Mouse (Mus musculus): ENCODE measurements around the gene Adamtsl2. TPM values are rescaled to one million over a fixed set of nuclear protein-coding genes. Genes with fewer than 3 reads are reported as not detected.

The Adamtsl2 gene
- polyA plus RNA-seq, 1 experiment: not detected

GRCm38 (mm10) chr2:27070247-27070813 is 8.8 kb upstream of the Adamtsl2 start:
- no peaks in the 10 kb centered on the region for H3K4me1 ChIP-seq (ENCODE audit: control insufficient read depth, insufficient read depth, low read length)
- no peak overlapping the region for H3K4me3 ChIP-seq (ENCODE audit: low read depth, low read length)
- H3K9ac ChIP-seq (ENCODE audit: low read depth, poor library complexity, severe bottlenecking): no peak overlapping the region
- no peaks in the 10 kb centered on the region for H3K36me3 ChIP-seq (ENCODE audit: control insufficient read depth, insufficient read depth, low read length, poor library complexity, severe bottlenecking)
- no peak overlapping the region for H3K27ac ChIP-seq (ENCODE audit: insufficient read depth, low read length)
- TF ChIP-seq EP300 (IDR thresholded peaks at IDR 0.05; ENCODE audit: insufficient read depth, low read depth, low read length) (no peak), POLR2A (IDR thresholded peaks at IDR 0.05; ENCODE audit: insufficient read depth, low read length) (no peak), CTCF (IDR thresholded peaks at IDR 0.05; ENCODE audit: low read depth, low read length) (no peak)
- H3K27me3 ChIP-seq (ENCODE audit: control insufficient read depth, insufficient read depth, low read length, poor library complexity, severe bottlenecking): no peaks in the 10 kb centered on the region
- H3K9me3 ChIP-seq (replicated peaks; ENCODE audit: control insufficient read depth, insufficient read depth, low read length, poor library complexity, severe bottlenecking): no peaks in the 10 kb centered on the region

- H3K27me3 ChIP-seq (ENCODE audit: control insufficient read depth, insufficient read depth, low read length, poor library complexity, severe bottlenecking): no peaks in the 10 kb centered on the region
- H3K27ac ChIP-seq (ENCODE audit: insufficient read depth, low read length): no peak overlapping the region
- no peaks in the 10 kb centered on the region for H3K9me3 ChIP-seq (replicated peaks; ENCODE audit: control insufficient read depth, insufficient read depth, low read length, poor library complexity, severe bottlenecking)
- H3K36me3 ChIP-seq (ENCODE audit: control insufficient read depth, insufficient read depth, low read length, poor library complexity, severe bottlenecking): no peaks in the 10 kb centered on the region
- no peak overlapping the region for H3K9ac ChIP-seq (ENCODE audit: low read depth, poor library complexity, severe bottlenecking)
- H3K4me3 ChIP-seq (ENCODE audit: low read depth, low read length): no peak overlapping the region
- TF ChIP-seq EP300 (IDR thresholded peaks at IDR 0.05; ENCODE audit: insufficient read depth, low read depth, low read length) (no peak), CTCF (IDR thresholded peaks at IDR 0.05; ENCODE audit: low read depth, low read length) (no peak), POLR2A (IDR thresholded peaks at IDR 0.05; ENCODE audit: insufficient read depth, low read length) (no peak)
- no peaks in the 10 kb centered on the region for H3K4me1 ChIP-seq (ENCODE audit: control insufficient read depth, insufficient read depth, low read length)
Observed at GRCm38 (mm10) chr2:27071137-27071536, 8.0 kb upstream of the Adamtsl2 start.

- Histone ChIP-seq H3K36me3 (ENCODE audit: control insufficient read depth, insufficient read depth, low read length, poor library complexity, severe bottlenecking) (no peaks in the 10 kb centered on the region), H3K27me3 (ENCODE audit: control insufficient read depth, insufficient read depth, low read length, poor library complexity, severe bottlenecking) (no peaks in the 10 kb centered on the region), H3K9me3 (replicated peaks; ENCODE audit: control insufficient read depth, insufficient read depth, low read length, poor library complexity, severe bottlenecking) (no peaks in the 10 kb centered on the region), H3K4me3 (ENCODE audit: low read depth, low read length) (no peak within 1 kb of the TSS), H3K9ac (ENCODE audit: low read depth, poor library complexity, severe bottlenecking) (no peak within 1 kb of the TSS), H3K27ac (ENCODE audit: insufficient read depth, low read length) (no peak within 1 kb of the TSS), H3K4me1 (ENCODE audit: control insufficient read depth, insufficient read depth, low read length) (no peaks in the 10 kb centered on the region)
- no peak for TF ChIP-seq EP300 (IDR thresholded peaks at IDR 0.05; ENCODE audit: insufficient read depth, low read depth, low read length)
- no peak for TF ChIP-seq POLR2A (IDR thresholded peaks at IDR 0.05; ENCODE audit: insufficient read depth, low read length)
- no peak for TF ChIP-seq CTCF (IDR thresholded peaks at IDR 0.05; ENCODE audit: low read depth, low read length)
Observed at GRCm38 (mm10) chr2:27071978-27072377, 7.2 kb upstream of the Adamtsl2 start, which contains the start of gene Mymk. Gene Mymk (minus strand): TSS chr2:27072179.

GRCm38 (mm10) chr2:27073407-27073806 is 5.8 kb upstream of the Adamtsl2 start:
- Histone ChIP-seq H3K36me3 (ENCODE audit: control insufficient read depth, insufficient read depth, low read length, poor library complexity, severe bottlenecking) (no peaks in the 10 kb centered on the region), H3K27ac (ENCODE audit: insufficient read depth, low read length) (no peak overlapping the region), H3K4me1 (ENCODE audit: control insufficient read depth, insufficient read depth, low read length) (no peaks in the 10 kb centered on the region), H3K27me3 (ENCODE audit: control insufficient read depth, insufficient read depth, low read length, poor library complexity, severe bottlenecking) (no peaks in the 10 kb centered on the region), H3K9ac (ENCODE audit: low read depth, poor library complexity, severe bottlenecking) (no peak overlapping the region), H3K9me3 (replicated peaks; ENCODE audit: control insufficient read depth, insufficient read depth, low read length, poor library complexity, severe bottlenecking) (no peaks in the 10 kb centered on the region), H3K4me3 (ENCODE audit: low read depth, low read length) (no peak overlapping the region)
- no peak for TF ChIP-seq EP300 (IDR thresholded peaks at IDR 0.05; ENCODE audit: insufficient read depth, low read depth, low read length)
- TF ChIP-seq POLR2A (IDR thresholded peaks at IDR 0.05; ENCODE audit: insufficient read depth, low read length): no peak
- no peak for TF ChIP-seq CTCF (IDR thresholded peaks at IDR 0.05; ENCODE audit: low read depth, low read length)

GRCm38 (mm10) chr2:27074804-27075203 is 4.4 kb upstream of the Adamtsl2 start:
- Histone ChIP-seq H3K4me1 (ENCODE audit: control insufficient read depth, insufficient read depth, low read length) (no peaks in the 10 kb centered on the region), H3K27me3 (ENCODE audit: control insufficient read depth, insufficient read depth, low read length, poor library complexity, severe bottlenecking) (no peaks in the 10 kb centered on the region), H3K36me3 (ENCODE audit: control insufficient read depth, insufficient read depth, low read length, poor library complexity, severe bottlenecking) (no peaks in the 10 kb centered on the region), H3K27ac (ENCODE audit: insufficient read depth, low read length) (no peak overlapping the region), H3K9ac (ENCODE audit: low read depth, poor library complexity, severe bottlenecking) (no peak overlapping the region), H3K4me3 (ENCODE audit: low read depth, low read length) (no peak overlapping the region), H3K9me3 (replicated peaks; ENCODE audit: control insufficient read depth, insufficient read depth, low read length, poor library complexity, severe bottlenecking) (no peaks in the 10 kb centered on the region)
- no peak for TF ChIP-seq CTCF (IDR thresholded peaks at IDR 0.05; ENCODE audit: low read depth, low read length)
- no peak for TF ChIP-seq POLR2A (IDR thresholded peaks at IDR 0.05; ENCODE audit: insufficient read depth, low read length)

- Histone ChIP-seq H3K4me1 (ENCODE audit: control insufficient read depth, insufficient read depth, low read length) (no peaks in the 10 kb centered on the region), H3K36me3 (ENCODE audit: control insufficient read depth, insufficient read depth, low read length, poor library complexity, severe bottlenecking) (no peaks in the 10 kb centered on the region), H3K4me3 (ENCODE audit: low read depth, low read length) (no peak overlapping the region), H3K27me3 (ENCODE audit: control insufficient read depth, insufficient read depth, low read length, poor library complexity, severe bottlenecking) (no peaks in the 10 kb centered on the region), H3K9ac (ENCODE audit: low read depth, poor library complexity, severe bottlenecking) (no peak overlapping the region), H3K27ac (ENCODE audit: insufficient read depth, low read length) (no peak overlapping the region), H3K9me3 (replicated peaks; ENCODE audit: control insufficient read depth, insufficient read depth, low read length, poor library complexity, severe bottlenecking) (no peaks in the 10 kb centered on the region)
- peak; percentile 46 for TF ChIP-seq CTCF (IDR thresholded peaks at IDR 0.05; ENCODE audit: low read depth, low read length)
- no peak for TF ChIP-seq POLR2A (IDR thresholded peaks at IDR 0.05; ENCODE audit: insufficient read depth, low read length)
- no peak for TF ChIP-seq EP300 (IDR thresholded peaks at IDR 0.05; ENCODE audit: insufficient read depth, low read depth, low read length)
Observed at GRCm38 (mm10) chr2:27075485-27075884, 3.7 kb upstream of the Adamtsl2 start.
